Mouse (Mus musculus): Measurements from ENCODE around the gene Stx1b.
A peak's percentile ranks its signal among the peaks of the same experiment; 100 is the strongest.

Gene Stx1b

GRCm38 (mm10) chr7:127817053-127817452, 7.3 kb downstream of the Stx1b start:
- no peak for DNase-seq (ENCODE audit: low spot score)

- DNase-seq (ENCODE audit: low spot score), result no peak
Observed at GRCm38 (mm10) chr7:127815954-127816821, 8.2 kb downstream of the Stx1b start.

GRCm38 (mm10) chr7:127815116-127815665, 9.2 kb downstream of the Stx1b start:
- DNase-seq (ENCODE audit: low spot score), result no peak

GRCm38 (mm10) chr7:127814241-127814921, 10.0 kb downstream of the Stx1b start:
- DNase-seq (ENCODE audit: low spot score), result no peak

- no peak for DNase-seq (ENCODE audit: low spot score)
Observed at GRCm38 (mm10) chr7:127813821-127814220, 10.5 kb downstream of the Stx1b start.

- no peak for DNase-seq (ENCODE audit: low spot score)
Observed at GRCm38 (mm10) chr7:127812292-127812691, 12.1 kb downstream of the Stx1b start.

- no peak for DNase-seq (ENCODE audit: low spot score)
Observed at GRCm38 (mm10) chr7:127811240-127811639, 13.1 kb downstream of the Stx1b start.

GRCm38 (mm10) chr7:127810650-127811049, 13.7 kb downstream of the Stx1b start:
- no peak for DNase-seq (ENCODE audit: low spot score)

- no peak for DNase-seq (ENCODE audit: low spot score)
Observed at GRCm38 (mm10) chr7:127809846-127810245, 14.5 kb downstream of the Stx1b start.

GRCm38 (mm10) chr7:127808821-127809220, 15.5 kb downstream of the Stx1b start:
- no peak for DNase-seq (ENCODE audit: low spot score)

- no peak for DNase-seq (ENCODE audit: low spot score)
Observed at GRCm38 (mm10) chr7:127802313-127802712, 22.0 kb downstream of the Stx1b start.

- DNase-seq (ENCODE audit: low spot score), result no peak
Observed at GRCm38 (mm10) chr7:127801010-127801621, 23.2 kb downstream of the Stx1b start.

- DNase-seq (ENCODE audit: low spot score), result peak; percentile 96
Observed at GRCm38 (mm10) chr7:127800435-127801009, 23.8 kb downstream of the Stx1b start, which contains the start of gene Hsd3b7. TSS of gene Hsd3b7 (plus strand) at chr7:127800604.

- DNase-seq (ENCODE audit: low spot score), result no peak
Observed at GRCm38 (mm10) chr7:127799738-127800137, 24.6 kb downstream of the Stx1b start.

GRCm38 (mm10) chr7:127799211-127799610, 25.1 kb downstream of the Stx1b start:
- no peak for DNase-seq (ENCODE audit: low spot score)

GRCm38 (mm10) chr7:127798591-127798990, 25.8 kb downstream of the Stx1b start:
- DNase-seq (ENCODE audit: low spot score), result no peak

GRCm38 (mm10) chr7:127797076-127797845, 27.1 kb downstream of the Stx1b start:
- no peak for DNase-seq (ENCODE audit: low spot score)

- DNase-seq (ENCODE audit: low spot score), result no peak
Observed at GRCm38 (mm10) chr7:127785308-127785707, 39.0 kb downstream of the Stx1b start, which contains the start of gene Gm49388. TSS of gene Gm49388 (plus strand) at chr7:127785608.

GRCm38 (mm10) chr7:127778350-127778749, 46.0 kb downstream of the Stx1b start:
- no peak for DNase-seq (ENCODE audit: low spot score)

GRCm38 (mm10) chr7:127777474-127778266, 46.7 kb downstream of the Stx1b start:
- DNase-seq (ENCODE audit: low spot score), result peak; percentile 69
